Mouse (Mus musculus): ENCODE measurements at regions not wholly inside any gene's neighbourhood (a gene's known extent, or its start where the extent isn't known, plus 50 kb on each side); places are given as distances from the start of the nearest gene placed in this dataset.
A peak's percentile ranks its signal among the peaks of the same experiment; 100 is the strongest.

DNA sequence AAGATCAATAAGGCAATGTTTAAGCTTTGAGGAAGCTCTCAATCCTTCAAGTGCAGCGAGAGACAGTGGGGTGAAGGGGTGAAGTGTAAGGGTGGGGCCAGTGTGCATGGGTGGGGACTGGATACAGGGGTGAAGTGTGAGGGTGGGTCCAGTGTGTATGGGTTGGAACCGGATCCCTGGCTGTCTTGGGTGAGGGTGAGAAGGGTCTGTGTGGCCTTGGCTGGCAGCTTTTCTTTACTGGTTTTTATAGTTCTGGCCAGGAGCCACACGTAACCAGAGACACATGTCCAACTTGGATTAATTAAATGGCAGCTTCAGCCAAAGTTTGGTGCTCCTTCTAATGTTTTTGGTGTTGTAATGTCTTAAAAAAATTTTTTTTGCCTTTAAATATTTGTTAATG lies 101.4 kb downstream of the Vcpkmt start:
- no peaks in the 10 kb centered on the region for H3K36me3 ChIP-seq
- H3K27me3 ChIP-seq: no peaks in the 10 kb centered on the region
- H3K9me3 ChIP-seq: no peaks in the 10 kb centered on the region
- no peak overlapping the region for H3K4me2 ChIP-seq
- H3K4me1 ChIP-seq: peaks cover 14% of the 10 kb centered on the region
- ATAC-seq (ENCODE audit: borderline replicate concordance, extremely low read depth, low FRiP score, low TSS enrichment): 0 out of 2 replicates have a peak, but pooled peaks have one; percentile 54
- H3K27ac ChIP-seq: no peak overlapping the region
- no peak overlapping the region for H3K4me3 ChIP-seq
- H3K9ac ChIP-seq: no peak overlapping the region
- WGBS: 44% methylated on average over 3 of the region's 3 CpGs

DNA sequence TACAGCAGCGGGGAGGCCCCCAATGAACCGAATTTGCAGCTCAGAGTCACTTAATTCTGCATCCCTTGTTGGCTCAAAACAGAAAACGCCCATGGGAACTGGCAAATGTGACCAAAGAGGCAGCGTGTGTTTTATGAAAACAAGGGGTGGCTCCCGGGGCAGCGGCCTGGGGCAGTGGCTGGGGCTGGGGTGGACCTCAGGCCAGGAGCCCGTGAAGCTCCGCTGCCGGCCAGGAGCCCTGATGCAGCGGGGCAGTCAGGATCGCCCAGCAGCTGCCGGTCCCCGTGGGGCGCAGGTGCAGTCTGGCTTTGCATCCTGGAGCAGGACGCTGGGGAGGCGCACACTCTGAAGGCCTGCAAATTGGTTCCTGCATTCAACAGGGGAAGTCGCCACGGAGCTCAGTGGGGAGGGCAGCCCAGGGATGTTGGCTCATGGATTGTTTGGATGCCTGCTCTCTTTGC lies 104.4 kb upstream of the Gm9887 start:
- Histone ChIP-seq H3K4me3 (no peak overlapping the region), H3K4me2 (0 out of 2 replicates have a peak overlapping the region, but pooled peaks have one; percentile 26), H3K9ac (no peak overlapping the region), H3K4me1 (peaks cover 39% of the 10 kb centered on the region), H3K27me3 (no peaks in the 10 kb centered on the region), H3K9me3 (no peaks in the 10 kb centered on the region), H3K27ac (no peak overlapping the region), H3K36me3 (no peaks in the 10 kb centered on the region)
- ATAC-seq (ENCODE audit: borderline replicate concordance, extremely low read depth, low FRiP score, low TSS enrichment): no peak
- 23% methylated on average over 18 of the region's 18 CpGs for WGBS

DNA sequence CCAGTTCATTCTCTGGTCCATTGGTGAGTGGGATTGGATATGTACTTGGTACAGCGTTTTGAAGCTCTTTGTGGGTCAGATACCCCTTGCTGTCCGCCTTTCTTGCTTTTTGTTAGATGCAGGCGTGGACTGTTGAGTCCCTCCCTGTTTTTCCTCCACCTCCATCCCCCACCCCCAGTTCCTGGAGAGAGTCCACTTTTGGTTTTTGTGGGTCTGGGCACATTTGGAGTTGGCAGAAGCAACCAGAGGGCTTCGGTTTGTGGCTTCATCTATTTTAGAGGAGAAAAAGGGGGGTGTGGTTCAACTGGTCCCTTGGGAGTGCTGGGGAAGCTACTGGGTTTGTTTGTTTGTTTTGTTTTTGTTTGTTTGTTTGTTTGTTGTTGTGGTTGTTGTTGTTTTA lies 103.9 kb upstream of the Gm9887 start:
- Histone ChIP-seq H3K36me3 (no peaks in the 10 kb centered on the region), H3K9me3 (no peaks in the 10 kb centered on the region), H3K9ac (no peak overlapping the region), H3K27ac (no peak overlapping the region), H3K27me3 (no peaks in the 10 kb centered on the region), H3K4me2 (no peak overlapping the region), H3K4me3 (no peak overlapping the region), H3K4me1 (peaks cover 39% of the 10 kb centered on the region)
- 81% methylated on average over 4 of the region's 4 CpGs for WGBS
- ATAC-seq (ENCODE audit: borderline replicate concordance, extremely low read depth, low FRiP score, low TSS enrichment): no peak

GRCm38 (mm10) chr12:69474916-69475661 lies 102.8 kb upstream of the Gm9887 start:
- peak; percentile 50; the same call in 1 of the 2 replicates for ATAC-seq (ENCODE audit: borderline replicate concordance, extremely low read depth, low FRiP score, low TSS enrichment)
- H3K4me3 ChIP-seq: no peak overlapping the region
- H3K27ac ChIP-seq: peak overlapping the region; percentile 42
- no peaks in the 10 kb centered on the region for H3K36me3 ChIP-seq
- H3K27me3 ChIP-seq: no peaks in the 10 kb centered on the region
- H3K4me2 ChIP-seq: no peak overlapping the region
- 52% methylated on average over 17 of the region's 17 CpGs for WGBS
- H3K9me3 ChIP-seq: no peaks in the 10 kb centered on the region
- no peak overlapping the region for H3K9ac ChIP-seq
- peaks cover 39% of the 10 kb centered on the region for H3K4me1 ChIP-seq

GRCm38 (mm10) chr12:69474141-69474915 lies 102.1 kb upstream of the Gm9887 start:
- no peak overlapping the region for H3K4me3 ChIP-seq
- peaks cover 39% of the 10 kb centered on the region for H3K4me1 ChIP-seq
- H3K36me3 ChIP-seq: no peaks in the 10 kb centered on the region
- H3K9ac ChIP-seq: no peak overlapping the region
- 45% methylated on average over 14 of the region's 14 CpGs for WGBS
- H3K27me3 ChIP-seq: no peaks in the 10 kb centered on the region
- no peaks in the 10 kb centered on the region for H3K9me3 ChIP-seq
- ATAC-seq (ENCODE audit: borderline replicate concordance, extremely low read depth, low FRiP score, low TSS enrichment): peak; percentile 44
- peak overlapping the region; percentile 42; the same call in 1 of the 2 replicates for H3K27ac ChIP-seq
- no peak overlapping the region for H3K4me2 ChIP-seq

DNA sequence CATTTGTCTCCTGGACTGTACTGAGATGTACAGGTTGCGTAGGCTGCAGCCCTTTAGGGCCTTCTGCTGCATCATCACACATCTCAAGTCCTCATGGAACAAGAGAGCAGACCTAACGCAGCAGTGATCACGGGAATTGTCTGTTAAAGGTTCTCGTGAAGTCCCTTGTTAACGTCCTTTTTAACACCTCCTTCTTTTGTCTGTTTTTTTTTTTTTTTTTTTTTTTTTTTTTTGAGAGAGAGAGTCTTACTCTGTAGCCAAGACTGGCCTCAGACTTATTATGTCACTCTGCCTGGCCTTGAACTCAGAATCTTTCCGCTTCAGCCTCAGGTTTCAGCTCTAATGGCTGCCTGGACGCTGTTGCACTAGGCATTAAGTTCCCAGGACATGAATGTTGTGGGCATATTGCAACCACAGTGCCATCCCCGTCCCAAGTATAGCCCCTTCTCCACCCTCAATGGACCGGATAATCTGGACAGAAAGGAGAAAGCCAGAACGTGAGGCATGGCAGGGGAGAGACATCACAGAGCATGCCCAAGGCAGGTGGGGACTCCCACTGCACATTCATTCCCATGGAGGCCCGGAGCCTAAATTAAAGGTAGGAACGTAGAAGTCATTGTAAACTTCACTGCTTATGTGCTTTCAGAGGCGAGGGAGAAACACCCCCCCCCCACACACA lies 101.3 kb upstream of the Gm9887 start:
- Histone ChIP-seq H3K27me3 (no peaks in the 10 kb centered on the region), H3K9me3 (no peaks in the 10 kb centered on the region), H3K4me3 (no peak overlapping the region), H3K36me3 (no peaks in the 10 kb centered on the region), H3K27ac (0 out of 2 replicates have a peak overlapping the region, but pooled peaks have one; percentile 42), H3K4me2 (no peak overlapping the region), H3K9ac (no peak overlapping the region), H3K4me1 (peaks cover 39% of the 10 kb centered on the region)
- ATAC-seq (ENCODE audit: borderline replicate concordance, extremely low read depth, low FRiP score, low TSS enrichment): no peak
- WGBS: 83% methylated on average over 13 of the region's 13 CpGs

- Histone ChIP-seq H3K27ac (no peak overlapping the region), H3K4me2 (no peak overlapping the region), H3K4me1 (peaks cover 39% of the 10 kb centered on the region), H3K9me3 (no peaks in the 10 kb centered on the region), H3K9ac (no peak overlapping the region), H3K4me3 (no peak overlapping the region), H3K27me3 (no peaks in the 10 kb centered on the region), H3K36me3 (no peaks in the 10 kb centered on the region)
- WGBS: 88% methylated on average over 9 of the region's 9 CpGs
- ATAC-seq (ENCODE audit: borderline replicate concordance, extremely low read depth, low FRiP score, low TSS enrichment): no peak
These were observed 100.7 kb upstream of the Gm9887 start for GRCm38 (mm10) chr12:69472912-69473311.

- no peaks in the 10 kb centered on the region for H3K36me3 ChIP-seq
- H3K27me3 ChIP-seq: no peaks in the 10 kb centered on the region
- no peak overlapping the region for H3K9ac ChIP-seq
- no peak for ATAC-seq (ENCODE audit: borderline replicate concordance, extremely low read depth, low FRiP score, low TSS enrichment)
- no peaks in the 10 kb centered on the region for H3K9me3 ChIP-seq
- WGBS: 49% methylated on average over 5 of the region's 5 CpGs
- H3K27ac ChIP-seq: no peak overlapping the region
- H3K4me2 ChIP-seq: no peak overlapping the region
- H3K4me1 ChIP-seq: peaks cover 39% of the 10 kb centered on the region
- H3K4me3 ChIP-seq: no peak overlapping the region
These were observed 99.6 kb upstream of the Gm9887 start for GRCm38 (mm10) chr12:69471876-69472275.

DNA sequence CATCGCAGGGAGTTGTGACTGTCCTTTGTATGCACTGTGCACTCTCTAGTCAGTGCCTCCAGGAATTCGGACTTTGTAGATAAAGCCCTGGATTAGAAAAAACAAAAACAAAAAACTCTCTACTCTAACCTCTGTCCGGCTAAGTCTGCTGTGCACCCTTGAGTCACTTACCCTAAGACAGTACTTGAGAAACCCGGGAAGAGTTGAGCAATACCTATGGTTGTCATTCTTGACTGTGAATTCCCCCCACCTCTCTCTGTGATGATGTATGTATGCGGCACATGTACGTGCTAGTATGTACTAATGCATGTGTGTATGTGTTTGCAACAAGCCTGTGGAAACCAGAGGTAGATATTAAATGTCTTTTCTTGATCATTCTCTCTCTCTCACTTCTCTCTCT lies 96.7 kb upstream of the Gm9887 start:
- Histone ChIP-seq H3K27ac (no peak overlapping the region), H3K4me2 (no peak overlapping the region), H3K4me3 (no peak overlapping the region), H3K9me3 (no peaks in the 10 kb centered on the region), H3K4me1 (peaks cover 13% of the 10 kb centered on the region), H3K36me3 (no peaks in the 10 kb centered on the region), H3K27me3 (no peaks in the 10 kb centered on the region), H3K9ac (no peak overlapping the region)
- 79% methylated on average over 6 of the region's 6 CpGs for WGBS
- no peak for ATAC-seq (ENCODE audit: borderline replicate concordance, extremely low read depth, low FRiP score, low TSS enrichment)

- ATAC-seq (ENCODE audit: borderline replicate concordance, extremely low read depth, low FRiP score, low TSS enrichment): no peak
- 54% methylated on average over 4 of the region's 4 CpGs for WGBS
- H3K27ac ChIP-seq: no peak overlapping the region
- no peaks in the 10 kb centered on the region for H3K27me3 ChIP-seq
- no peaks in the 10 kb centered on the region for H3K9me3 ChIP-seq
- H3K4me2 ChIP-seq: no peak overlapping the region
- peaks cover under 1% of the 10 kb centered on the region; the same call in 1 of the 2 replicates for H3K4me1 ChIP-seq
- H3K36me3 ChIP-seq: no peaks in the 10 kb centered on the region
- H3K9ac ChIP-seq: no peak overlapping the region
- H3K4me3 ChIP-seq: no peak overlapping the region
These were observed 95.1 kb upstream of the Gm9887 start for GRCm38 (mm10) chr12:69467363-69467762.

GRCm38 (mm10) chr12:69464906-69465305 lies 92.6 kb upstream of the Gm9887 start:
- Histone ChIP-seq H3K9me3 (no peaks in the 10 kb centered on the region), H3K4me3 (no peak overlapping the region), H3K4me2 (no peak overlapping the region), H3K4me1 (no peaks in the 10 kb centered on the region; the same call in 1 of the 2 replicates), H3K27me3 (no peaks in the 10 kb centered on the region), H3K36me3 (no peaks in the 10 kb centered on the region), H3K9ac (no peak overlapping the region), H3K27ac (no peak overlapping the region)
- 77% methylated on average over 8 of the region's 8 CpGs for WGBS
- ATAC-seq (ENCODE audit: borderline replicate concordance, extremely low read depth, low FRiP score, low TSS enrichment): no peak
